Mouse (Mus musculus) lung, embryonic 15.5 days (tissue): ENCODE measurements at regions not wholly inside any gene's neighbourhood (a gene's known extent, or its start where the extent isn't known, plus 50 kb on each side); places are given as distances from the start of the nearest gene placed in this dataset.
A peak's percentile ranks its signal among the peaks of the same experiment; 100 is the strongest.

Experiments used
- ATAC-seq: fragments of 200-750 bp; cut with Nextera tagmentation; 2 replicates; pipeline ENCODE4 v1.8.0; 2017; ENCODE audit warnings: moderate number of reproducible peaks, borderline replicate concordance; ENCODE audit not compliant: low FRiP score, low TSS enrichment; ENCODE audit errors: extremely low read depth
- H3K27ac ChIP-seq: fragments of 300-500 bp; sonication (generic); 2 replicates; pipeline ENCODE4 v1.5.1; 2015; ENCODE audit warnings: moderate library complexity, mild to moderate bottlenecking, inconsistent platforms
- H3K27me3 ChIP-seq: fragments of 300-500 bp; sonication (generic); 2 replicates; pipeline ENCODE4 v1.6.1; 2015; ENCODE audit warnings: inconsistent platforms
- H3K36me3 ChIP-seq: fragments of 300-500 bp; sonication (generic); 2 replicates; pipeline ENCODE4 v1.6.1; 2015; ENCODE audit warnings: inconsistent platforms
- H3K4me1 ChIP-seq: fragments of 300-500 bp; sonication (generic); 2 replicates; pipeline ENCODE4 v1.6.1; 2015; ENCODE audit warnings: inconsistent platforms
- H3K4me2 ChIP-seq: fragments of 300-500 bp; sonication (generic); 2 replicates; pipeline ENCODE4 v1.6.1; 2015; ENCODE audit warnings: inconsistent platforms, mild to moderate bottlenecking, moderate library complexity
- H3K4me3 ChIP-seq: fragments of 300-500 bp; sonication (generic); 2 replicates; pipeline ENCODE4 v1.5.1; 2015; ENCODE audit warnings: mild to moderate bottlenecking, inconsistent platforms
- H3K9ac ChIP-seq: fragments of 300-500 bp; sonication (generic); 2 replicates; pipeline ENCODE4 v1.6.1; 2015; ENCODE audit warnings: inconsistent platforms
- H3K9me3 ChIP-seq: fragments of 300-500 bp; sonication (generic); 2 replicates; pipeline ENCODE4 v1.6.1; 2016; ENCODE audit warnings: inconsistent platforms
- WGBS: fragments of 180-500 bp; shearing (Covaris S2); methylation state at CpG from one replicate; pipeline ENCODE4 v1.1.7; 2015; 5-methylcytosine and 5-hydroxymethylcytosine counted together

GRCm38 (mm10) chr10:44861671-44862359, 205.2 kb upstream of the Prep start:
- 30% methylated on average over 10 of the region's 10 CpGs for WGBS

GRCm38 (mm10) chr10:44857444-44857843, 209.6 kb upstream of the Prep start:
- Histone ChIP-seq H3K4me1 (peaks cover 9% of the 10 kb centered on the region), H3K27me3 (no peaks in the 10 kb centered on the region), H3K4me2 (no peak overlapping the region), H3K9me3 (no peaks in the 10 kb centered on the region), H3K27ac (no peak overlapping the region), H3K4me3 (no peak overlapping the region), H3K36me3 (no peaks in the 10 kb centered on the region), H3K9ac (no peak overlapping the region)
- ATAC-seq, result no peak
- WGBS, result 48% methylated on average over 4 of the region's 4 CpGs

More at GRCm38 (mm10) chr10:44861671-44862359, 205.2 kb upstream of the Prep start:
- no peaks in the 10 kb centered on the region for H3K9me3 ChIP-seq
- H3K4me1 ChIP-seq, result peaks cover 9% of the 10 kb centered on the region
- H3K27ac ChIP-seq, result peak overlapping the region; percentile 65
- H3K36me3 ChIP-seq, result no peaks in the 10 kb centered on the region
- H3K4me2 ChIP-seq, result no peak overlapping the region
- no peak overlapping the region for H3K4me3 ChIP-seq
- H3K27me3 ChIP-seq, result no peaks in the 10 kb centered on the region
- no peak overlapping the region for H3K9ac ChIP-seq
- peak; percentile 89 for ATAC-seq

- 88% methylated on average over 4 of the region's 4 CpGs for WGBS
- no peaks in the 10 kb centered on the region for H3K9me3 ChIP-seq
- no peaks in the 10 kb centered on the region for H3K36me3 ChIP-seq
- H3K4me1 ChIP-seq, result no peaks in the 10 kb centered on the region
- H3K4me3 ChIP-seq, result no peak overlapping the region
- H3K27ac ChIP-seq, result no peak overlapping the region
- H3K4me2 ChIP-seq, result no peak overlapping the region
- no peak overlapping the region for H3K9ac ChIP-seq
- no peak for ATAC-seq
- H3K27me3 ChIP-seq, result no peaks in the 10 kb centered on the region
These were observed 212.9 kb upstream of the Prep start for GRCm38 (mm10) chr10:44854109-44854508.

GRCm38 (mm10) chr10:44849016-44849415, 218.0 kb upstream of the Prep start:
- Histone ChIP-seq H3K36me3 (no peaks in the 10 kb centered on the region), H3K9me3 (no peaks in the 10 kb centered on the region), H3K9ac (no peak overlapping the region), H3K27ac (no peak overlapping the region), H3K27me3 (no peaks in the 10 kb centered on the region), H3K4me3 (no peak overlapping the region), H3K4me1 (peaks cover 16% of the 10 kb centered on the region; the same call in 1 of the 2 replicates), H3K4me2 (no peak overlapping the region)
- ATAC-seq, result no peak
- 66% methylated on average over 4 of the region's 4 CpGs for WGBS

GRCm38 (mm10) chr10:44846765-44847164, 220.2 kb upstream of the Prep start:
- peak overlapping the region; percentile 50 for H3K27ac ChIP-seq
- no peak for ATAC-seq
- WGBS, result 62% methylated on average over 3 of the region's 3 CpGs
- H3K9ac ChIP-seq, result no peak overlapping the region
- no peak overlapping the region for H3K4me2 ChIP-seq
- no peak overlapping the region for H3K4me3 ChIP-seq
- H3K36me3 ChIP-seq, result no peaks in the 10 kb centered on the region
- peaks cover 16% of the 10 kb centered on the region; the same call in 1 of the 2 replicates for H3K4me1 ChIP-seq
- no peaks in the 10 kb centered on the region for H3K27me3 ChIP-seq
- no peaks in the 10 kb centered on the region for H3K9me3 ChIP-seq

GRCm38 (mm10) chr10:44846149-44846548, 220.9 kb upstream of the Prep start:
- no peaks in the 10 kb centered on the region for H3K36me3 ChIP-seq
- H3K4me3 ChIP-seq, result no peak overlapping the region
- WGBS, result 8% methylated on average over 2 of the region's 2 CpGs
- H3K4me2 ChIP-seq, result no peak overlapping the region
- ATAC-seq, result peak; percentile 57; the same call in 1 of the 2 replicates
- no peaks in the 10 kb centered on the region for H3K27me3 ChIP-seq
- H3K4me1 ChIP-seq, result peaks cover 16% of the 10 kb centered on the region; the same call in 1 of the 2 replicates
- H3K9ac ChIP-seq, result no peak overlapping the region
- H3K9me3 ChIP-seq, result no peaks in the 10 kb centered on the region
- H3K27ac ChIP-seq, result peak overlapping the region; percentile 50

- 63% methylated on average over 2 of the region's 2 CpGs for WGBS
These were observed 226.6 kb upstream of the Prep start for GRCm38 (mm10) chr10:44840449-44840848.

GRCm38 (mm10) chr10:44832455-44832854, 234.5 kb upstream of the Prep start:
- Histone ChIP-seq H3K9me3 (no peaks in the 10 kb centered on the region), H3K4me3 (no peak overlapping the region), H3K36me3 (no peaks in the 10 kb centered on the region), H3K4me1 (no peaks in the 10 kb centered on the region), H3K27ac (no peak overlapping the region), H3K27me3 (no peaks in the 10 kb centered on the region), H3K9ac (no peak overlapping the region), H3K4me2 (no peak overlapping the region)
- no peak for ATAC-seq
- WGBS, result 89% methylated on average over 1 of the region's 1 CpGs

More at GRCm38 (mm10) chr10:44840449-44840848, 226.6 kb upstream of the Prep start:
- no peaks in the 10 kb centered on the region for H3K9me3 ChIP-seq
- H3K9ac ChIP-seq, result no peak overlapping the region
- H3K4me3 ChIP-seq, result no peak overlapping the region
- H3K27me3 ChIP-seq, result no peaks in the 10 kb centered on the region
- no peak overlapping the region for H3K4me2 ChIP-seq
- no peaks in the 10 kb centered on the region for H3K4me1 ChIP-seq
- no peaks in the 10 kb centered on the region for H3K36me3 ChIP-seq
- no peak for ATAC-seq
- no peak overlapping the region for H3K27ac ChIP-seq

GRCm38 (mm10) chr10:44826271-44826670, 240.7 kb upstream of the Prep start:
- Histone ChIP-seq H3K4me3 (no peak overlapping the region), H3K4me1 (no peaks in the 10 kb centered on the region), H3K9ac (no peak overlapping the region), H3K9me3 (no peaks in the 10 kb centered on the region), H3K4me2 (no peak overlapping the region), H3K27me3 (no peaks in the 10 kb centered on the region), H3K36me3 (no peaks in the 10 kb centered on the region), H3K27ac (no peak overlapping the region)
- no peak for ATAC-seq
- WGBS, result 34% methylated on average over 3 of the region's 3 CpGs

- Histone ChIP-seq H3K36me3 (no peaks in the 10 kb centered on the region), H3K4me1 (no peaks in the 10 kb centered on the region), H3K4me3 (no peak overlapping the region), H3K27me3 (no peaks in the 10 kb centered on the region), H3K9me3 (no peaks in the 10 kb centered on the region), H3K9ac (no peak overlapping the region), H3K4me2 (no peak overlapping the region), H3K27ac (no peak overlapping the region)
- WGBS, result 90% methylated on average over 3 of the region's 3 CpGs
- ATAC-seq, result no peak
These were observed 245.3 kb upstream of the Prep start for GRCm38 (mm10) chr10:44821666-44822065.

GRCm38 (mm10) chr10:44820379-44820778, 246.6 kb upstream of the Prep start:
- H3K27ac ChIP-seq, result no peak overlapping the region
- 35% methylated on average over 2 of the region's 2 CpGs for whole genome bisulfite sequencing

GRCm38 (mm10) chr10:44819361-44819760, 247.6 kb upstream of the Prep start:
- H3K4me2 ChIP-seq, result no peak overlapping the region
- no peak for ATAC-seq
- no peaks in the 10 kb centered on the region for H3K27me3 ChIP-seq
- H3K4me3 ChIP-seq, result no peak overlapping the region
- H3K9ac ChIP-seq, result no peak overlapping the region
- no peaks in the 10 kb centered on the region for H3K9me3 ChIP-seq
- H3K4me1 ChIP-seq, result no peaks in the 10 kb centered on the region
- H3K27ac ChIP-seq, result no peak overlapping the region
- H3K36me3 ChIP-seq, result no peaks in the 10 kb centered on the region
- 91% methylated on average over 2 of the region's 2 CpGs for WGBS

More at GRCm38 (mm10) chr10:44820379-44820778, 246.6 kb upstream of the Prep start:
- Histone ChIP-seq H3K9ac (no peak overlapping the region), H3K4me2 (no peak overlapping the region), H3K9me3 (no peaks in the 10 kb centered on the region), H3K4me1 (no peaks in the 10 kb centered on the region), H3K36me3 (no peaks in the 10 kb centered on the region), H3K4me3 (no peak overlapping the region), H3K27me3 (no peaks in the 10 kb centered on the region)
- no peak for ATAC-seq
